Mouse (Mus musculus): Measurements from ENCODE around the gene Zan.

GRCm38 (mm10) chr5:137404081-137404480, 72.8 kb downstream of the Zan start:
- no peak for TF ChIP-seq CTCF (IDR thresholded peaks at IDR 0.05; ENCODE audit: low read depth)
- no peak for TF ChIP-seq EP300 (optimal IDR thresholded peaks at IDR 0.05)

Measured in stomach, postnatal 0 days (tissue).